Mouse (Mus musculus) embryonic facial prominence, embryonic 14.5 days (tissue): ENCODE measurements around the gene Cers5. TPM values are rescaled to one million over a fixed set of nuclear protein-coding genes. Genes with fewer than 3 reads are reported as not detected.
A peak's percentile ranks its signal among the peaks of the same experiment; 100 is the strongest.

Source experiments
- ATAC-seq: fragments of 200-750 bp; cut with Nextera tagmentation; 2 replicates; pipeline ENCODE4 v1.8.0; 2017; ENCODE audit warnings: low read depth, moderate number of reproducible peaks, moderate TSS enrichment
- DNase-seq: peaks from one replicate; pipeline ENCODE4 v3.0.0-alpha.2; 2015; ENCODE audit warnings: low spot score
- H3K27ac ChIP-seq: fragments of 300-500 bp; sonication (generic); replicated peaks from 2 replicates; pipeline ENCODE4 v1.5.1; 2014; ENCODE audit warnings: low read depth, mild to moderate bottlenecking, low read length, moderate library complexity
- H3K27me3 ChIP-seq: fragments of 300-500 bp; sonication (generic); replicated peaks from 2 replicates; pipeline ENCODE4 v1.6.1; 2014; ENCODE audit warnings: low read length; ENCODE audit not compliant: control insufficient read depth, insufficient read depth
- H3K36me3 ChIP-seq: fragments of 300-500 bp; sonication (generic); 2 replicates; pipeline ENCODE4 v1.6.1; 2014; ENCODE audit warnings: low read length, mixed read lengths; ENCODE audit not compliant: control insufficient read depth, insufficient read depth
- H3K4me1 ChIP-seq: fragments of 300-500 bp; sonication (generic); 2 replicates; pipeline ENCODE4 v1.6.1; 2014; ENCODE audit warnings: antibody characterized with exemption, low read length; ENCODE audit not compliant: control insufficient read depth, insufficient read depth
- H3K4me2 ChIP-seq: fragments of 300-500 bp; sonication (generic); 2 replicates; pipeline ENCODE4 v1.6.1; 2014; ENCODE audit warnings: low read depth, mild to moderate bottlenecking, low read length, moderate library complexity, mixed read lengths
- H3K4me3 ChIP-seq: fragments of 300-500 bp; sonication (generic); 2 replicates; pipeline ENCODE4 v1.5.1; 2014; ENCODE audit warnings: low read depth, mild to moderate bottlenecking, low read length
- H3K9ac ChIP-seq: fragments of 300-500 bp; sonication (generic); 2 replicates; pipeline ENCODE4 v1.6.1; 2014; ENCODE audit warnings: low read depth, mild to moderate bottlenecking, low read length, moderate library complexity, mixed read lengths
- H3K9me3 ChIP-seq: fragments of 300-500 bp; sonication (generic); 2 replicates; pipeline ENCODE4 v1.6.1; 2016; ENCODE audit warnings: low read length; ENCODE audit not compliant: control insufficient read depth
- WGBS: fragments of 180-500 bp; shearing (Covaris S2); extraction: QIAGEN DNeasy Blood & Tissue Kit; methylation state at CpG from one replicate; pipeline ENCODE4 v1.1.7; 2014; 5-methylcytosine and 5-hydroxymethylcytosine counted together
- polyA plus RNA-seq: library from polyadenylated mRNA; unstranded; fragments of >200 nt; fragmentation: Nextera tagmentation; extraction: Ambion mirVana; gene quantifications from 2 replicates; pipeline ENCODE4 v1.2.1, GENCODE M21; 2014

The Cers5 gene
- polyA plus RNA-seq, 1 experiment from 2014 or later: 70.3 TPM

DNA sequence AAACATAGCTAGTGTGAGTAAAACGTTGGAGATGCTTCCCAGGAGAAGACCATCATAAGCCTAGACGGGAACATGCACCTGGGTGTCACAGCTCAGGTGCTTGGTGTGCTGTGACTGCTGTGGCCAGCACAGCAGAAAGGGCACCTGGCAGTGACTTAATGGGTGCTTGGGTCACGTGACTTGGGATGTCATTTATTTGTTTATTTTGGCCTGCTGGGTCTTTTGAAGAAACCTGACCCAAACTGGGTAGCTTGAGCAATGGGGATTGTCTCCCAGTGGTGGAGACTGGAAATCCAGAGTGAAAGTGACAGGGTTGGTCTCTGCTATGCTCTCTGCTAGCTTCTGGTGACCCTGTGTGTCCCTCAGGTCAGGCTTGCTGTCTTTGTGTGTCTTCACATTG is 61.2 kb downstream of the Cers5 start:
- H3K36me3 ChIP-seq: peaks cover 86% of the 10 kb centered on the region
- no peak for DNase-seq

DNA sequence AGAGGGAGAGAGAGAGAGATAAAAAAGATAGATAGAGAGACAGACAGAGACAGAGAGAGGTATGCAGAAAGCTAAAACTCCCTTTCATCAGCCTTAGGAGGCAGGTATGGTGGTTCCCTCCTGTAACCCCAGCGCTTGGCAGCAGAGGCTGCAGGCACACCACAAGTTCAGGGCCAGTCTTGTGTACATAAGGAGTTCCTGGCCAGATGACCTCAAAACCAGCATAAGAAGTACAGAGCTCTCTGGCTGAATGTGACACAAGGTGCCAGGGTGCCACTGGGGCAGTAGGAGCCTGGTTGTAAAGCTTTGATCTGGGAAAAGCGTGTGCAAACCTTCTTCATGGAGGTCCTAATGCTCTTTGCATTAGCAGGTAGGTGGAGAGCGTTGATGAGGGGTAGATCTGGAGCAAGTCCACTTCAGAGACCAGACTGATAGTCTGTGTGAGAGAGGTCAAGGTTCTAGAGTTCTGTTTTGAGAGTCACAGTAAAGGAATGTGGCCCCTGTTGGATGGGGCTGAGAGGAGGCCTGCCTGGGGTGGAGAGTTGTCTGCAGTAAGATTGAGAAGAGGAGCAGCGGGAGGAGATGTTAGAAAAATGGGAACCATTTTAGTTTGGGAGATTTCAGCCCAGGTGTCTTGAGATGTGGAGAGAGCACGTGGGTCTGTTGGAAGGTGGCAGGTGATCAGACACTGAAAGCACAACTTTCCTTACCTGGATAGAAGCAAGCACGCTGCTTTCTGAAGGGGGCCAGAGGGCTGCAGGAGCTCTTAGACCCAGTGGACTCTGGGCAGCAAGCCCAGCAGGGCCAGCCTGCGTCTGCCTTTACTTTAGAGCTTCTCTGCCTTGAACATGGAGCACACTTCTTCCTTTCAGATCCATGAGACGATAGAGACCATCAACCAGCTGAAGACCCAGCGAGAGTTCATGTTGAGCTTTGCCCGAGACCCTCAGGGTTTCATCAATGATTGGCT is 62.2 kb downstream of the Cers5 start:
- no peak overlapping the region for H3K4me2 ChIP-seq
- no peak overlapping the region for H3K27ac ChIP-seq
- ATAC-seq (no peak), DNase-seq (no peak)
- WGBS: 86% methylated on average over 10 of the region's 10 CpGs
- H3K36me3 ChIP-seq: peaks cover 94% of the 10 kb centered on the region
- H3K27me3 ChIP-seq: no peaks in the 10 kb centered on the region
- H3K4me1 ChIP-seq: no peaks in the 10 kb centered on the region
- H3K9me3 ChIP-seq: no peaks in the 10 kb centered on the region
- H3K4me3 ChIP-seq: no peak overlapping the region
- H3K9ac ChIP-seq: no peak overlapping the region

More for the DNA sequence above, 61.2 kb downstream of the Cers5 start:
- Histone ChIP-seq H3K4me1 (no peaks in the 10 kb centered on the region), H3K9ac (no peak overlapping the region), H3K4me3 (no peak overlapping the region), H3K4me2 (no peak overlapping the region), H3K27me3 (no peaks in the 10 kb centered on the region), H3K9me3 (no peaks in the 10 kb centered on the region), H3K27ac (no peak overlapping the region)
- 82% methylated on average over 3 of the region's 3 CpGs for WGBS
- no peak for ATAC-seq

DNA sequence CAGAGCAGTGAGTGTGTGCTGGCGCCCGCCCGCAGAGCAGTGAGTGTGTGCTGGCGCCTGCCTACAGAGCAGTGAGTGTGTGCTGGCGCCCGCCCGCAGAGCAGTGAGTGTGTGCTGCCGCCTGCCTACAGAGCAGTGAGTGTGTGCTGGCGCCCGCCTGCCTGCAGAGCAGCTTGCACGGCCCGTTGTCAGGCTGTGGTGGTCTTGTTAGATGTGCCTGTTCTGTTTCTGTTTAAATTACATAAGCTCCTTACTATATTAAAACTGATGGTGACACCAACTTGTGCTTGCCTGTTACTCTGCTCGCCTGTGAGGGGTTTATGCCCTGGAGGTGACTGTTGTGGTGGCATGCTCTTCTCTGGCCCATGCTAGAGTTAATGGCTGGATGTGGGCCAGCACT is 64.5 kb downstream of the Cers5 start:
- Histone ChIP-seq H3K4me1 (peaks cover 9% of the 10 kb centered on the region), H3K27me3 (no peaks in the 10 kb centered on the region), H3K9ac (no peak overlapping the region), H3K4me3 (no peak overlapping the region), H3K4me2 (no peak overlapping the region), H3K36me3 (peaks cover 94% of the 10 kb centered on the region), H3K9me3 (no peaks in the 10 kb centered on the region), H3K27ac (no peak overlapping the region)
- ATAC-seq (no peak), DNase-seq (no peak)
- 96% methylated on average over 13 of the region's 13 CpGs for WGBS

DNA sequence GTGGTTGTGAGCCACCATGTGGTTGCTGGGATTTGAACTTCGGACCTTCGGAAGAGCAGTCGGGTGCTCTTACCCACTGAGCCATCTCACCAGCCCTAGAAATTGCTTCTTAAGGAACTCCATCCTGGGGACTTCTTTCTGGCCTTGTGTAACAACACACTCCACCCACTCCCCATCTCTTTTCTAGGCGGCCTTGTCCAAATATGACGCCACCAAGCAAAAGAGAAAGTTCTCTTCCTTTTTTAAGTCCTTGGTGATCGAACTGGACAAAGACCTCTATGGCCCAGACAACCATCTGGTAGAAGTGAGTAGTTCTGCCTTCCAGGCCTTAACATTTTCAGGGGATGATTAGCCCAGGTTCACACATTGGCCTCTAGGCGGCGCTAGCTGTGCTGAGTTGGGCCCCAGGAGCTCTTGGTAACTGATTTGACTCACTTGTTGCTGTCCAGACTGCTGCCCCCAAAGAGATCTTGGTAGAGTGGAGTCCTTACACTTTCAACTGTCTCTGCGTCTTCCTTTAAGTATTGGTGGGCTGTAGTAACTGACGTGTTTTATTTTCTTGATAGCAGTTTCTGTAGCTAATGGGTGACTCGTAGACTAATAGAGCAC is 67.1 kb downstream of the Cers5 start, which contains the start of gene Gm17349:
Gene Gm17349 (minus strand): TSS at position 51 of the 609 bp plus-strand sequence.
- H3K27me3 ChIP-seq: no peaks in the 10 kb centered on the region
- peak within 1 kb of the TSS; percentile 80 for H3K4me2 ChIP-seq
- peak within 1 kb of the TSS; percentile 23 for H3K27ac ChIP-seq
- H3K4me3 ChIP-seq: no peak within 1 kb of the TSS
- ATAC-seq (no peak), DNase-seq (no peak)
- peaks cover 68% of the 10 kb centered on the region for H3K36me3 ChIP-seq
- WGBS: 69% methylated on average over 11 of the region's 11 CpGs
- peaks cover 15% of the 10 kb centered on the region for H3K4me1 ChIP-seq
- H3K9me3 ChIP-seq: no peaks in the 10 kb centered on the region
- peak within 1 kb of the TSS; percentile 32 for H3K9ac ChIP-seq

DNA sequence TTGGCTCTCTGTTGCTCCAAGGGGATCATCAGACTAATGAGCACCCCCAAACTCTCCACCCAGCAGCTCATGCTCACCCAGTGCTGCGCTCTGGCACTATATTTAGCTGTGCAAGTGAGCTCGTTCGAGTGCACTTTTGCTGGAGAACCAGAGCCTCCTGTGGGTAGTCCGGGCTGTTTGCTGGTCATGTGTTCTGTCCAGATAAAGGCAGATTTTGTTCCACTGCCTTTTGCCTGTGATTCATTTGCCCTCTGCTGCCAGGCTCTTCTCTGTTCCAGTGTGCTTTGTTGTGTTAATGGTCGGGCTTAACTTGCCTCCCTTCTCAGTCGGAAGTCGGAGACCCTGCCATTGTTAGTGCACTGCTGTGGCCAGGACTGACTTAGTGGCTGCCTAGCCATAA is 67.8 kb downstream of the Cers5 start:
- no peak for ATAC-seq
- WGBS: 58% methylated on average over 7 of the region's 7 CpGs
- Histone ChIP-seq H3K4me2 (no peak overlapping the region; the same call in 1 of the 2 replicates), H3K4me3 (no peak overlapping the region), H3K4me1 (peaks cover 15% of the 10 kb centered on the region), H3K9ac (no peak overlapping the region), H3K36me3 (peaks cover 61% of the 10 kb centered on the region), H3K9me3 (no peaks in the 10 kb centered on the region), H3K27me3 (no peaks in the 10 kb centered on the region), H3K27ac (peak overlapping the region; percentile 23)
- no peak for DNase-seq

DNA sequence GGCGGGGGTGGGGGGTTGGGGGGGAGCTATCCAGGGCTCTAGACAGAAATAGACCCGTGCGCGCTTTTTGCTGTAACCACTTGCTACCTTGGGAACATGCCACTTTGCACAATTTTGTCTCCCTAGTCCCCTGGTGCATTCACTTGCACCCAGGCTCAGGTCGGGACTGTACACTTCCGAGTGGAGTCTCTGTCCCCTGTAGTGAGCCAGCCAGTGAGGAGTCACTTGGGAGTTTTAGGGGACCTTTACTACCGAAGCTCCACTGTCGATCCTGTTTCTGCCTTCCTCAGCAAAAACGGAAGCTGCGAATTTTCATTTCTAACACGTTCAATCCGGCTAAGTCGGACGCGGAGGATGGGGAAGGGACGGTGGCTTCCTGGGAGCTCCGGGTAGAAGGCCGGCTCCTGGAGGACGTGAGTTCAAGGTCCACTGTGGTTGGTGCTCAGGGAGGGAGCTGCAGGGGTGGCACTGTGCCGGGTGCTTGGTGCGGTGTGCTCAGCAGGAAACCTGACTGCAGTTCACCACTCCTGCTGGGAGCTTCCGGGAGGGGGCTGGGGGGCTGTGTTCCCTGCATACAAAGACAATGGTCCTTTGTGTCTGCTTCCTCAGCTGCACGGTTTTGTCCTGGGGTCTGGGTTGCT is 68.5 kb downstream of the Cers5 start:
- H3K9ac ChIP-seq: peak overlapping the region; percentile 32
- H3K27me3 ChIP-seq: no peaks in the 10 kb centered on the region
- peaks cover 15% of the 10 kb centered on the region for H3K4me1 ChIP-seq
- H3K4me2 ChIP-seq: peak overlapping the region; percentile 80
- no peak overlapping the region for H3K4me3 ChIP-seq
- H3K27ac ChIP-seq: peak overlapping the region; percentile 23
- 38% methylated on average over 21 of the region's 23 CpGs for WGBS
- ATAC-seq (no peak), DNase-seq (no peak)
- peaks cover 54% of the 10 kb centered on the region for H3K36me3 ChIP-seq
- no peaks in the 10 kb centered on the region for H3K9me3 ChIP-seq

DNA sequence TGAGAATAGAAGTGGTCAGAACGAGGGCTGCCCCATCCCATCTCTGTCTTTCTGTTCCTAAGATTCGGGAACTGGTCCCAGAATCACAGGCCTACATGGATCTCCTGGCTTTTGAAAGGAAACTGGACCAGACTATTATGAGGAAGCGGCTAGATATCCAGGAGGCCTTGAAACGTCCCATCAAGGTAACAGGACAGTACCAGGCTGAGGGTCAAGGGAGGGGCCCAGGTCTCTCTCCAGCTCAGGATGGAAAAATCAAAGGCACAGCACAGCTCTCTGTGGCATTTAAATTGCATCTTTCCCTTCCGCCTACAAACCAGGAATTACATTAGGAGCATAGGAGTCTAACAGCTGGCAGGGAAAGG is 69.0 kb downstream of the Cers5 start:
- Histone ChIP-seq H3K27me3 (no peaks in the 10 kb centered on the region), H3K4me3 (peak overlapping the region; percentile 66), H3K27ac (peak overlapping the region; percentile 23), H3K36me3 (peaks cover 49% of the 10 kb centered on the region), H3K4me1 (peaks cover 15% of the 10 kb centered on the region), H3K4me2 (peak overlapping the region; percentile 80), H3K9ac (peak overlapping the region; percentile 32), H3K9me3 (no peaks in the 10 kb centered on the region)
- DNase-seq: no peak
- ATAC-seq: no peak
- WGBS: 47% methylated on average over 5 of the region's 5 CpGs

DNA sequence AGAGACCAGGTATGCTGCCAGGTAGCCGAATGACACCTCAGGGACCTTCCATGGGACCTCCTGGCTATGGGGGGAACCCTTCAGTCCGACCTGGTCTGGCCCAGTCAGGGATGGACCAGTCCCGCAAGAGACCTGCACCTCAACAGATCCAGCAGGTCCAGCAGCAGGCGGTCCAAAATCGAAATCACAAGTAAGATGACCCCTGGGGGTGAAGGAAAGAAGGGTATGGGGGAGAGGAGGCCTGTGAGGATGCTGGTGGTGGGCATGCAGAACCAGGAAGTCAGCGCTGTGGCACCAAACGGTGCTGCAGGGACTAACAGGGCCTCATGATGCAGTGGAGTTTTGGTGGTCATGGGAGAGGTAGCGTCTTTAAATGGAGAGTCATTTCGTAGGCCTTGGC is 69.6 kb downstream of the Cers5 start:
- Histone ChIP-seq H3K4me3 (peak overlapping the region; percentile 66), H3K9ac (peak overlapping the region; percentile 92), H3K4me2 (peak overlapping the region; percentile 80), H3K36me3 (peaks cover 44% of the 10 kb centered on the region), H3K27ac (peak overlapping the region; percentile 96; the same call in 1 of the 2 replicates), H3K4me1 (peaks cover 15% of the 10 kb centered on the region), H3K27me3 (no peaks in the 10 kb centered on the region), H3K9me3 (no peaks in the 10 kb centered on the region)
- ATAC-seq (no peak), DNase-seq (no peak)
- 60% methylated on average over 9 of the region's 9 CpGs for WGBS
